Mouse (Mus musculus): ENCODE data around the gene Apol7b.
"Not testable (repeated sequence)": the region's sequence is repeated elsewhere in the genome, so short reads cannot be mapped to it uniquely, and the experiment has no call there.

DNA sequence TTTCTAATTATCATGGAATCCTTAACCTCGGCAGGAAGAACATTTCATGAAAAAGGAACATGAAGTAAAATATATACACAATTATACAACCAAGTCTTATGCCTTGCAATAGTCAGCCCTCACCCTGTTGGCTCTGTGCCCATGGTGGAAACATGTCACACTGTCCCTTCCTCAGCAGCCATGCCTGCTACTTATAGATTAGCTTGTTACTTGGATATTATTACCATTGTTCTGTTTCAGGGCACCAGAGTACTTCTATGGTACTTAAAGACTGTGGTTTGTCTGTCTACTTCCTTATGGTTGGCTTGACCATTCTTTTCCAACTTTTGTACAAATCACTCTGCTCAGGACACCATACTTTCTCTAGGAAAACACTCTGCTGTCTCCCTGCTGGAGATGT, 45.9 kb upstream of the Apol7b start:
- TF ChIP-seq E2F4 (IDR thresholded peaks at IDR 0.05; ENCODE audit: borderline replicate concordance, low read depth, low read length); MAZ (IDR thresholded peaks at IDR 0.05; ENCODE audit: low read depth, low read length); POLR2A (IDR thresholded peaks at IDR 0.05; ENCODE audit: control insufficient read depth in 1 of 2, insufficient read depth in 1 of 2, low read depth in 1 of 2, low read length in 2 of 2, poor library complexity in 1 of 2); EP300 (IDR thresholded peaks at IDR 0.05; ENCODE audit: low read depth in 1 of 2, low read length in 2 of 2); ZMIZ1 (IDR thresholded peaks at IDR 0.05; ENCODE audit: low read depth, low read length); MAFK (IDR thresholded peaks at IDR 0.05; ENCODE audit: borderline replicate concordance, low read depth, low read length); CTCF (IDR thresholded peaks at IDR 0.05 in 2 of 3, conservative IDR thresholded peaks at IDR 0.05 in 1 of 3; ENCODE audit: control insufficient read depth in 1 of 3, insufficient read depth in 1 of 3, low read depth in 2 of 3, low read length in 3 of 3, poor library complexity in 1 of 3, severe bottlenecking in 1 of 3); UBTF (IDR thresholded peaks at IDR 0.05; ENCODE audit: borderline replicate concordance, insufficient read depth, low read depth, low read length): not testable (repeated sequence)

Measured in MEL (cell line).